Mouse (Mus musculus) midbrain, embryonic 13.5 days (tissue): ENCODE results near the gene AL607142.1. TPM values are rescaled to one million over a fixed set of nuclear protein-coding genes. Genes with fewer than 3 reads are reported as not detected.

Source experiments
- ATAC-seq: fragments of 200-750 bp; cut with Nextera tagmentation; 2 replicates; pipeline ENCODE4 v1.8.0; 2017; ENCODE audit warnings: mild to moderate bottlenecking, moderate TSS enrichment, moderate library complexity
- H3K27ac ChIP-seq: fragments of 300-500 bp; sonication (generic); 2 replicates; pipeline ENCODE4 v1.5.1; 2015; ENCODE audit warnings: inconsistent platforms, mild to moderate bottlenecking, moderate library complexity
- H3K27me3 ChIP-seq: fragments of 300-500 bp; sonication (generic); 2 replicates; pipeline ENCODE4 v1.6.1; 2015; ENCODE audit warnings: mild to moderate bottlenecking, inconsistent platforms
- H3K36me3 ChIP-seq: fragments of 300-500 bp; sonication (generic); 2 replicates; pipeline ENCODE4 v1.6.1; 2015; ENCODE audit warnings: mild to moderate bottlenecking, inconsistent platforms
- H3K4me1 ChIP-seq: fragments of 300-500 bp; sonication (generic); replicated peaks from 2 replicates; pipeline ENCODE4 v1.6.1; 2015; ENCODE audit warnings: inconsistent platforms
- H3K4me2 ChIP-seq: fragments of 300-500 bp; sonication (generic); replicated peaks from 2 replicates; pipeline ENCODE4 v1.6.1; 2015; ENCODE audit warnings: moderate library complexity, mild to moderate bottlenecking, inconsistent platforms
- H3K4me3 ChIP-seq: fragments of 300-500 bp; sonication (generic); replicated peaks from 2 replicates; pipeline ENCODE4 v1.5.1; 2015; ENCODE audit warnings: mild to moderate bottlenecking, inconsistent platforms
- H3K9ac ChIP-seq: fragments of 300-500 bp; sonication (generic); replicated peaks from 2 replicates; pipeline ENCODE4 v1.6.1; 2015; ENCODE audit warnings: mild to moderate bottlenecking, inconsistent platforms
- H3K9me3 ChIP-seq: fragments of 300-500 bp; sonication (generic); 2 replicates; pipeline ENCODE4 v1.6.1; 2016; ENCODE audit warnings: mild to moderate bottlenecking, inconsistent platforms
- WGBS: fragments of 180-500 bp; shearing (Covaris S2); methylation state at CpG from one replicate; pipeline ENCODE4 v1.1.7; 2015; 5-methylcytosine and 5-hydroxymethylcytosine counted together
- polyA plus RNA-seq: library from polyadenylated mRNA; unstranded; fragments of >200 nt; fragmentation: Nextera tagmentation; extraction: Ambion mirVana; gene quantifications from 2 replicates; pipeline ENCODE4 v1.2.1, GENCODE M21; 2015

Gene AL607142.1
- polyA plus RNA-seq, 1 experiment from 2014 or later: not detected

- Histone ChIP-seq H3K9me3 (no peaks in the 10 kb centered on the region), H3K27me3 (no peaks in the 10 kb centered on the region), H3K4me1 (no peaks in the 10 kb centered on the region), H3K27ac (no peak overlapping the region), H3K4me3 (no peak overlapping the region), H3K36me3 (no peaks in the 10 kb centered on the region), H3K4me2 (no peak overlapping the region), H3K9ac (no peak overlapping the region)
- ATAC-seq: no peak
- 35% methylated on average over 8 of the region's 8 CpGs for WGBS
Measured at GRCm38 (mm10) chr4:120120276-120120675, 55.5 kb downstream of the AL607142.1 start.

- H3K4me1 ChIP-seq: no peaks in the 10 kb centered on the region
- no peaks in the 10 kb centered on the region for H3K27me3 ChIP-seq
- H3K27ac ChIP-seq: no peak overlapping the region
- H3K9me3 ChIP-seq: no peaks in the 10 kb centered on the region
- no peak overlapping the region for H3K4me3 ChIP-seq
- no peak overlapping the region for H3K4me2 ChIP-seq
- no peak for ATAC-seq
- no peak overlapping the region for H3K9ac ChIP-seq
- 81% methylated on average over 6 of the region's 6 CpGs for WGBS
- H3K36me3 ChIP-seq: no peaks in the 10 kb centered on the region
Measured at GRCm38 (mm10) chr4:120124656-120125055, 59.9 kb downstream of the AL607142.1 start.

GRCm38 (mm10) chr4:120126047-120126446 is 61.3 kb downstream of the AL607142.1 start:
- Histone ChIP-seq H3K4me1 (no peaks in the 10 kb centered on the region), H3K36me3 (no peaks in the 10 kb centered on the region), H3K27me3 (no peaks in the 10 kb centered on the region), H3K9ac (no peak overlapping the region), H3K27ac (no peak overlapping the region), H3K9me3 (no peaks in the 10 kb centered on the region), H3K4me2 (no peak overlapping the region), H3K4me3 (no peak overlapping the region)
- no peak for ATAC-seq
- WGBS: 92% methylated on average over 6 of the region's 6 CpGs

GRCm38 (mm10) chr4:120127333-120127732 is 62.5 kb downstream of the AL607142.1 start:
- no peak overlapping the region for H3K4me2 ChIP-seq
- no peak overlapping the region for H3K9ac ChIP-seq
- H3K27ac ChIP-seq: no peak overlapping the region
- H3K27me3 ChIP-seq: no peaks in the 10 kb centered on the region
- WGBS: 86% methylated on average over 3 of the region's 3 CpGs
- no peak overlapping the region for H3K4me3 ChIP-seq
- H3K4me1 ChIP-seq: 0 out of 2 replicates have a peak, but pooled peaks cover 4% of the 10 kb centered on the region
- ATAC-seq: no peak
- H3K9me3 ChIP-seq: no peaks in the 10 kb centered on the region
- H3K36me3 ChIP-seq: no peaks in the 10 kb centered on the region

- no peaks in the 10 kb centered on the region for H3K27me3 ChIP-seq
- ATAC-seq: no peak
- WGBS: 89% methylated on average over 4 of the region's 4 CpGs
- H3K9me3 ChIP-seq: no peaks in the 10 kb centered on the region
- no peak overlapping the region for H3K4me2 ChIP-seq
- no peaks in the 10 kb centered on the region for H3K36me3 ChIP-seq
- H3K4me1 ChIP-seq: 0 out of 2 replicates have a peak, but pooled peaks cover 4% of the 10 kb centered on the region
- no peak overlapping the region for H3K27ac ChIP-seq
- no peak overlapping the region for H3K9ac ChIP-seq
- no peak overlapping the region for H3K4me3 ChIP-seq
Measured at GRCm38 (mm10) chr4:120128033-120128432, 63.2 kb downstream of the AL607142.1 start.

GRCm38 (mm10) chr4:120129233-120129885 is 64.6 kb downstream of the AL607142.1 start:
- WGBS: 44% methylated on average over 4 of the region's 4 CpGs
- ATAC-seq: peak; percentile 85
- Histone ChIP-seq H3K9ac (peak overlapping the region; percentile 19; the same call in 1 of the 2 replicates), H3K4me1 (0 out of 2 replicates have a peak, but pooled peaks cover 9% of the 10 kb centered on the region), H3K9me3 (no peaks in the 10 kb centered on the region), H3K27me3 (no peaks in the 10 kb centered on the region), H3K27ac (no peak overlapping the region), H3K4me3 (no peak overlapping the region), H3K4me2 (no peak overlapping the region), H3K36me3 (no peaks in the 10 kb centered on the region)

GRCm38 (mm10) chr4:120130926-120131325 is 66.1 kb downstream of the AL607142.1 start:
- Histone ChIP-seq H3K9ac (no peak overlapping the region), H3K27ac (no peak overlapping the region), H3K4me2 (no peak overlapping the region), H3K4me3 (no peak overlapping the region), H3K9me3 (no peaks in the 10 kb centered on the region), H3K36me3 (no peaks in the 10 kb centered on the region), H3K4me1 (0 out of 2 replicates have a peak, but pooled peaks cover 9% of the 10 kb centered on the region), H3K27me3 (no peaks in the 10 kb centered on the region)
- 87% methylated on average over 4 of the region's 4 CpGs for whole genome bisulfite sequencing
- ATAC-seq: no peak

- no peak for ATAC-seq
- no peak overlapping the region for H3K9ac ChIP-seq
- H3K27me3 ChIP-seq: no peaks in the 10 kb centered on the region
- no peaks in the 10 kb centered on the region for H3K9me3 ChIP-seq
- no peaks in the 10 kb centered on the region for H3K36me3 ChIP-seq
- H3K27ac ChIP-seq: no peak overlapping the region
- H3K4me2 ChIP-seq: no peak overlapping the region
- 0 out of 2 replicates have a peak, but pooled peaks cover 9% of the 10 kb centered on the region for H3K4me1 ChIP-seq
- no peak overlapping the region for H3K4me3 ChIP-seq
- 88% methylated on average over 24 of the region's 24 CpGs for WGBS
Measured at GRCm38 (mm10) chr4:120131441-120132220, 66.8 kb downstream of the AL607142.1 start.

GRCm38 (mm10) chr4:120134223-120134622 is 69.4 kb downstream of the AL607142.1 start:
- no peak overlapping the region for H3K4me3 ChIP-seq
- H3K27me3 ChIP-seq: no peaks in the 10 kb centered on the region
- WGBS: 68% methylated on average over 6 of the region's 6 CpGs
- H3K36me3 ChIP-seq: no peaks in the 10 kb centered on the region
- no peak overlapping the region for H3K4me2 ChIP-seq
- H3K4me1 ChIP-seq: 0 out of 2 replicates have a peak, but pooled peaks cover 9% of the 10 kb centered on the region
- H3K27ac ChIP-seq: no peak overlapping the region
- H3K9ac ChIP-seq: no peak overlapping the region
- H3K9me3 ChIP-seq: no peaks in the 10 kb centered on the region
- no peak for ATAC-seq

GRCm38 (mm10) chr4:120141810-120142209 is 77.0 kb downstream of the AL607142.1 start:
- Histone ChIP-seq H3K27me3 (no peaks in the 10 kb centered on the region), H3K9ac (no peak overlapping the region), H3K36me3 (no peaks in the 10 kb centered on the region), H3K4me3 (no peak overlapping the region), H3K4me1 (no peaks in the 10 kb centered on the region), H3K9me3 (no peaks in the 10 kb centered on the region), H3K4me2 (no peak overlapping the region), H3K27ac (no peak overlapping the region)
- no peak for ATAC-seq
- 79% methylated on average over 1 of the region's 1 CpGs for WGBS

- H3K27ac ChIP-seq: no peak overlapping the region
- WGBS: 82% methylated on average over 9 of the region's 9 CpGs
- 0 out of 2 replicates have a peak, but pooled peaks cover 5% of the 10 kb centered on the region for H3K27me3 ChIP-seq
- ATAC-seq: 0 out of 2 replicates have a peak, but pooled peaks have one; percentile 14
- H3K4me2 ChIP-seq: no peak overlapping the region
- H3K4me1 ChIP-seq: no peaks in the 10 kb centered on the region
- H3K9me3 ChIP-seq: no peaks in the 10 kb centered on the region
- H3K36me3 ChIP-seq: no peaks in the 10 kb centered on the region
- no peak overlapping the region for H3K9ac ChIP-seq
- H3K4me3 ChIP-seq: no peak overlapping the region
Measured at GRCm38 (mm10) chr4:120142905-120143304, 78.1 kb downstream of the AL607142.1 start.
